Mouse (Mus musculus): ENCODE results near the gene Hist1h2bh.
"Not testable (repeated sequence)": the region's sequence is repeated elsewhere in the genome, so short reads cannot be mapped to it uniquely, and the experiment has no call there.

Hist1h2bh gene

DNA sequence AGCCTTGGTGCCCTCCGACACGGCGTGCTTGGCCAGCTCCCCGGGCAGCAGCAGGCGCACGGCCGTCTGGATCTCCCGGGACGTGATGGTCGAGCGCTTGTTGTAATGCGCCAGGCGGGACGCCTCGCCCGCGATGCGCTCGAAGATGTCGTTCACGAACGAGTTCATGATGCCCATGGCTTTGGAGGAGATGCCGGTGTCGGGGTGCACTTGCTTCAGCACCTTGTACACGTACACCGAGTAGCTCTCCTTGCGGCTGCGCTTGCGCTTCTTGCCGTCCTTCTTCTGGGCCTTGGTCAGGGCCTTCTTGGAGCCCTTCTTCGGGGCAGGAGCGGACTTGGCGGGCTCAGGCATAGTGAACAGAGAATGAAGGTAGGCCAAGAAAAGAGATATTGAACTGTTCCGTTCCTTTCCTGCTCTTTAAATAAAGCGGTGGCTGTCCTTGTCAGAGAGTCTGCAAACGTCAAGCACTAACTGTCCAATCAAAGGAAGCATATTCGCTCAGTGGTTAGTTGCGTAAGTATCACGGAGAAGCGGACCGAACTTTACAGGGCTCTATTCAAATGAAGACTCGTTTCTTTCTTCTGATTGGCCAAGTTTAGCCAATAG is at the start of gene Hist1h2bh:
Hist1h2bh (minus strand) TSS at position 394 of the 609 bp plus-strand sequence.
- DNase-seq (ENCODE audit: low spot score) = peak; percentile 92

DNA sequence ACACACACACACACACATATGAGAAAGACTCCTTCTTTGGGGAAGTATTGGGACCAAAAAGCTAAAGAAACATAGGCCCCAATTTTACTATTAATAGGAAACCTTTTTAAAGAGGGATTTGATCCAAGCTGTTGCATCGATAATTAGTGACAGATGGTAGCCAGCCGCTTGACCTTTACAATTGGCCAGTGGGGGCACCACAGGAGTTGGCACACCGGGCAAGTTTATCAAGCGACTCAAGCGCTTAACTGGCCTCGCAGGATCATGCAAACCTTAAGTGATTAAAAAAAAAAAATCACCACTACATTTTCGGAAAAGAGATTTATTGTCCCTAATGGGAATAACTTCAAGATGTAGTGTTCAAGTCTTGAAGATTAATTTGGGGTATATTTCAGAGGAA is 49.4 kb upstream of the Hist1h2bh start:
- no peak for DNase-seq (ENCODE audit: low spot score)

DNA sequence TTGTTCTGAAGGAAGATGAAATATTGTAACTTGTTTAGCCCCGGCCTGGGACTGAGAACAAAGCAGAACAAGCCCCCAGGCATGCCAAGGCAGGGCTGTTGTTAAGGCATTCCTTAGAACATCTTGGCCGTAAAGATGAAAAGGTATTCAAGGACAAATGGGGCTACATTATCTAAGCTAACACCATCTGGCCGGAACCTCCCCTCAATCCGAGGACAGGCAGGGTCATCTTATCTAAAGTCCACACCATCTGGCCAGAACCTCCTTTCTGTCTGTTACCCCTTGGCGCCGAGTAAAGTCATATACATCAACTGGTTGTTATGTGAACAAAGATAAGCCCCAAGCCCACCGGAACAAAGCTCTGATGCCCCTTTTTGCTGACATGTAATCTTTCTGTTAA is 48.7 kb upstream of the Hist1h2bh start:
- DNase-seq (ENCODE audit: low spot score) = not testable (repeated sequence)

DNA sequence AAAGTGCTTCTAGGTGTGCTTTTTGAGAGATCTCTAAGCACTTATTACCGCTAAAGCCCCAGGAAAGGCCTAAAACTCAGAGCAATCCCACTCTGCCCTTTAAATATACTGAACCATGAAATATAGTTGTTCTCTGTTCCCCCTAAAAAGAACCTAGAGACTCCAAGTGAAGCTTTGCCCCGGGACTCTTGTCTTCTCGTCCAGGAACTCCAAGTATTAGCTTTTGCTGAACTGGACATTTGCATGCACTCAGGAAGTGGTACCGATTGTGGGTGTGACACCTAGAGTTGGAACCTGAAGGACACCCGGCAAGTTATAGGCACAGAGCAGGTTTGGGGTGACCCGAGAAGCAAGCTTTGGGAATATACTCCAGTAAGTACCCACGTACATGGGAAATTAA is 48.0 kb upstream of the Hist1h2bh start:
- DNase-seq (ENCODE audit: low spot score) = no peak

DNA sequence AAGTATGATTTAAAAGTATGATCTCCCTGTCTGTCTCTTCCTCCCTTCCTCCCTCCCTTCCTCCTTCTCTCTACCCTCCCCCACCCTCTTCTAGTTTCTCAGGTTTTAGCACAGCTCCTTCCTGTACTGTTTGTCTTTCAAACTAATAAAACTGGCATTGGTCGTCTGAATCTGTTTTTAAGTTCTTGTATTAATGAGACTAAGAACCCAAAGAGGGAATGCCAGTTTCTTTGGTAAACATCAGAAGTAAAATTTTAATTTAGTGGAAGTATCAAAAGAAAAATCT is 43.7 kb upstream of the Hist1h2bh start:
- DNase-seq (ENCODE audit: low spot score) = no peak

DNA sequence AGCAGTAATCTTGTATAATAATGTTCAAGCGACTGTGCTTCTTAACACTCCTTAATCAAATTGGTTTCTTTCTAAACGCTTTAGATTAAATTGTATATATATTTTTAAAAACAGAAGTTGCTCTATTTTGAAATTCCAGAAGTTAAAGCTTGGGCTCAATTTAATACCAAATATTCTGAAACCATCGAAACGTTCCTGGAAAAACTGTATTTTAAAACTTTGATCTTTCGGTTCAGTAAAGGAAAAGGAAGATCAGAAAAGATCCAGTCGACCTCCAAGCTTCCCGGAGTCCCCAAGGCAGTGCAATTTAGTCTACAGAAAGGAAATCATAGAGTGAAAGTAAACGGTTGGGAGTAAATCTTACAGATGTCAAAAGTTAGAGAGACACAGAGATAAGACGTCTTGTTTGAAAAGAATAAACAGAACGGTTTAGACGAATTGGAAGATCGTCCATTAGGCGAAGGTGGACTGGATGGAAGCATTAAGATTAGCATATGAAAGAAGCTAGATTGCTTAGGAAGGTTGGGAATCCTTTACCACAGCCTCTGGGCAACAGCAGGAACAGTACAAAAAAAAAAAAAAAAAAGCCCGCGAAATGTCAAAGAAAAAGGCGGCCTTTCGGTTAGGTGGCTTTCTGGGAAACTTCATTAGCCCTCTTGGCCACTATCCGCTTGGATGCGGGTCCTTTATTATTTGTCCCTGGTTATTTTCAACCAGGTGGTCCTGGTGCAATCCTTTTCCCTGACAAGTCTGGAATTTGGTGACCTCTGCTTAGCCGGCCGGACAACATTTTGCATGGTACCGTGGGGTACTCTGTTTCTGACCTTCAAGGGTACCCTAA is 43.1 kb upstream of the Hist1h2bh start:
- DNase-seq (ENCODE audit: low spot score) = no peak

DNA sequence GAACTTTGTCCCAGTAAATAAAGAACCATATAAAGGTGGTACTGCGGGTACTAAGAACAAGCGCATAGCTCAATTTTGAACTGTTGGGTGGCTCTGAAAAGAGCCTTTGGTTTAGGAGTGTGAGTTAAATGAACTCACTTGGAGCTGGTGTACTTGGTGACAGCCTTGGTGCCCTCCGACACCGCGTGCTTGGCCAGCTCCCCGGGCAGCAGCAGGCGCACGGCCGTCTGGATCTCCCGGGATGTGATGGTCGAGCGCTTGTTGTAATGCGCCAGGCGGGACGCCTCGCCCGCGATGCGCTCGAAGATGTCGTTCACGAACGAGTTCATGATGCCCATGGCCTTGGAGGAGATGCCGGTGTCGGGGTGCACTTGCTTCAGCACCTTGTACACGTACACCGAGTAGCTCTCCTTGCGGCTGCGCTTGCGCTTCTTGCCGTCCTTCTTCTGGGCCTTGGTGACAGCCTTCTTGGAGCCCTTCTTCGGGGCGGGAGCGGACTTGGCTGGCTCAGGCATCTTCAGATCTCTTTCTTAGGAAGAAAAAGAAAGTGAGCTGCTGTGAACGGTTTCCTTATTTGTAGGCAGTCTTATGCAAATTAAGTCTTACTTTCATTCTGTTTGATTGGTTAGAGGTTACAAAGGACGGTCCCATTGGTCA is 42.4 kb upstream of the Hist1h2bh start:
- peak; percentile 93 for DNase-seq (ENCODE audit: low spot score)

DNA sequence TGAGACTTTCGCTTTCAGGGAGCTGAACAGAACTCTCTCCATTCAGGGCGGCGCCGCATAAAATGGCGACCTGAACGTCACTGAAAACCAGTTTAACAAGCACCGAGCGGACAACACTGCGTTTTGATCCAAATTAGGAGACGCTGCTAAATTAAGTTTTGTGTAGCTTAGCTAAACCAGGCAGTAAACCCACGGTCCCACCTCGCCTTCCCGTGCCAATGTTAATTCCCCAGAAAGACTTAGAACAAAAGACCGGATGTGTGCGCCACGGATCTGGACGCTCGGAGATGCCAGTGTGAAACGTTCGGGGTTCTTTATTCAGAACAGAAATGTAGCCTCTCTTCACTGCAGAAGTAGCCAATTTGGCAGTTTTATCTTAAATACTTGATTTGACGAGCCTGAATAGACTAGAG is 41.8 kb upstream of the Hist1h2bh start:
- peak; percentile 79 for DNase-seq (ENCODE audit: low spot score)

DNA sequence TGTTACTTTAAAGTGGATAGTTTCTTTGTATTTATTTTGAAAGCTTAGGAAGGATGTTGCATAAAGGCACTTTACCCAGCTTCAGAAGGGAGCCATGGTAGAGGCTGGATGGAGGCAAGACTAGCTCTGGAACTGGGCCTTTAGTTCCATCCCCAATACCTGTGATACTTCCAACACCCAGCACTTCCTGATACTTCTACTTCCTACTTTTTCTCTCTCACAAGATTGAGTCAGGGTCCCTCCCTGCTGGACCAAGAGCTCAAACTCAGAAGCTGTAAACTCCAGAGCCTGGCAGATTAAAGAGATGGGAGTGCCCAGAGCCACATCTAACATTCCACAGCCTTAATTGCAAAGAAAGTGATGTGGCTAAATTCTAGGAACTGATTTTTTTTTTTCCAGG is 41.1 kb upstream of the Hist1h2bh start:
- DNase-seq (ENCODE audit: low spot score) = no peak

DNA sequence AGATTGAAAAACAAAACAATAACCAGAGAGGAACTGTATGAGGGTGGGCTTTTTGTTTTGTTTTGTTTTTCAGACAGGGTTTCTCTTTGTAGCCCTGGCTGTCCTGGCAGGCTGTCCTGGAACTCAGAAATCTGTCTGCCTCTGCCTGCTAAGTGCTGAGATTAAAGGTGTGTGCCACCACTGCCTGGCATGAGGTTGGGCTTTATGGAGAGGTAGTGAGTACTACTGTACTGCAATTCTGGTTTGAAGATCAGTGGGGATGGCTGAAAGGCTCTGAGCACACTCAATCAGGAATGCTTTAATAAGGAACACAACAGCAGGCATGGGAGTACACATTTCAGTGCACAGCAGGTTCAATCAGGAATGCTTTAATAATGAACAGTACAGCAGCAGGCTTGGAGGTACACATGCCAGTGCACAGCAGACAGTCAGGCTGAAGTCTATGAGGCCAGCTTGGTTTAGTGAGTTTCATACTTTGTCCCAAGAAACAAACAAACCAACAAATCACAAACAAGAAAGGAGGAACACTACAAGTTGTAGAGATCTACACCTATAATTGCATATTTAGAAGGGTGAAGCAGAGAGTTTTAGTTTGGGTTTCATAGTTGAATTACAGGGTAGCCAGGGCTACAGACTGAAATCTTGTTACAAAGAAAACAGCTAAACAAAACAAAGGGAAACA is 40.3 kb upstream of the Hist1h2bh start:
- no peak for DNase-seq (ENCODE audit: low spot score)

DNA sequence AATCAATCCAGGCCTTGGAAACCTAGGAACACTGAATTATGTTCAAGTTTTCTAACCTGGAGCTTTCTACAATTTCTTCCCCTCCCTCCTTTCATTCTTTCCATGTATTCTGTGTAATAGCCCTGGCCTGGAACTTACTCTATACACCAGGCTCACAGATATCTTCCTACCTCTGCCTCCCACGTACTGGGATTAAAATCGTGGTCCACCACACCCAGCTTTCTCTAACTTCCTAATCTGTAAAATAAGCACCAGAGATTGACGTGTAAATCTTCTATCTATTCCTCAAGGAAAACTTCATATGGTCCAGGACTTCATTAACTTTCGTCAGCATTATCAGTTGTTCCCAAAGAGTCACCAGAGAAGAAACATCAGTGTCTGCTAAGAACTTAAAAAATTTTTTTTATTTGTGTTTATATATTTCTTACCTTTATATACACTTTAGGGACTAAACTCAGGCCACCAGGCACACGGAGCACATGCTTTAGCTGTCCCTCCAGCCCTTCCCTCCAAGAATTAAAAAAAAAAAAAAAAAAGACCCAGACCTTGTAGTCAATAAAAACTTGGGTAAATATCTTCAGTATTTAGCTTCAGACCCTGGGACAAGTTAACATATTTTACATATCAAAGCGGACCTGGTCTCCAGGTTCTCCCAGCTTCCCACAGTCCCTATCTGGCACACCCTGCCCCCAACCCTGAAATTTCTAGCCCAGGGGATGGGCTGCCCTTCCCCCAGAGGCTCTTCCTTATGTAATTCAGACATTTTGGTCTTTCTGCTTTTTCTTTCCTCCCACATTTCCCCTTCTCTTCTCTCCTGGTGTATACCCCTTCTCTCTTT is 39.2 kb upstream of the Hist1h2bh start:
- DNase-seq (ENCODE audit: low spot score) = no peak

DNA sequence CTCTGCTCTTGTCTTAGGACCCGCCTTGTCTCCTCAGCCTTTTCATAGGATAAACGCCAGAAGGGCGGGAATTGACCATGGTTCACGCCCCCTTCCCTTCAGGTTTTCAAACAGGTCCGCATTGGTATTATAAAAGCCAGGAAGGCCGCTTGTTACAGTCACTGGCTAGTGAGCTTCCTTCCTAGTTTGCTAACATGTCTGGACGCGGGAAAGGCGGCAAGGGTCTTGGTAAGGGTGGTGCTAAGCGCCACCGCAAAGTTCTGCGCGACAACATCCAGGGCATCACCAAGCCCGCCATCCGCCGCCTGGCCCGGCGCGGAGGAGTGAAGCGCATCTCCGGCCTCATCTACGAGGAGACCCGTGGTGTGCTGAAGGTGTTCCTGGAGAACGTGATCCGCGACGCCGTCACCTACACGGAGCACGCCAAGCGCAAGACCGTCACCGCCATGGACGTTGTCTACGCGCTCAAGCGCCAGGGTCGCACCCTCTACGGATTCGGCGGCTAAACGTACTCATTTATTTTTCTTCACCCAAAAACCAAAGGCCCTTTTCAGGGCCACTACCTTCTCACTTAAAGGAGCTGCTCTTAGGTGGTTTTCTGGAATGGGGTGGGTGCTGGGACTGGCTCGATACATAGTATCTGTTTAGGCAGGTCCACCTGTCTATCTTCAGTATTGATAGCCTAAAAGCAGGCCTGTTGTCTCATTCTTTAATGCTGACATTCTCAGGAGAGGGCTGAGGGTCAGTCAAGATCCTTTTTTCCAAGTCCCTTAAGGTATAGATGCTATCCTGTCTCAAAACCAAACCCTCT is 38.4 kb upstream of the Hist1h2bh start, which contains the start of gene Hist1h4d:
Hist1h4d (plus strand) TSS at position 191 of the 811 bp plus-strand sequence.
- DNase-seq (ENCODE audit: low spot score) = peak; percentile 99

DNA sequence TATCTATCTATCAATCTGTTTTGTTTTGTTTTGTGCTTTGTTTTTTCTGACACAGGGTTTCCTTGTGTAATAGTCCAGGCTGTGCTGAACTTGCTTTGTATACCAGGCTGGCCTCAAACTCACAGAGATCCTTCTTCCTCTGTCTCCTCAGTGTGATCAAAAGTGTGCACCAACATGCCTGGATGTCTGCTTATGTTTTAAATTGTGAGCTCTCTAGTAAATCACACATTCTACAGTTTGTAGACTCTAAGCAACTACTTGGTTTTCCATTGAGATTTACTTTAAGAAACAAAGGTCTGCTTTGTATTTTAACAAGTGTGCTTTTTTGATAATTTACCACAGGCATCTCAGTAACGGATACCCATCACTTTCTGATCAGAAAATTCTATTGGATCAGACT is 34.6 kb upstream of the Hist1h2bh start:
- no peak for DNase-seq (ENCODE audit: low spot score)

DNA sequence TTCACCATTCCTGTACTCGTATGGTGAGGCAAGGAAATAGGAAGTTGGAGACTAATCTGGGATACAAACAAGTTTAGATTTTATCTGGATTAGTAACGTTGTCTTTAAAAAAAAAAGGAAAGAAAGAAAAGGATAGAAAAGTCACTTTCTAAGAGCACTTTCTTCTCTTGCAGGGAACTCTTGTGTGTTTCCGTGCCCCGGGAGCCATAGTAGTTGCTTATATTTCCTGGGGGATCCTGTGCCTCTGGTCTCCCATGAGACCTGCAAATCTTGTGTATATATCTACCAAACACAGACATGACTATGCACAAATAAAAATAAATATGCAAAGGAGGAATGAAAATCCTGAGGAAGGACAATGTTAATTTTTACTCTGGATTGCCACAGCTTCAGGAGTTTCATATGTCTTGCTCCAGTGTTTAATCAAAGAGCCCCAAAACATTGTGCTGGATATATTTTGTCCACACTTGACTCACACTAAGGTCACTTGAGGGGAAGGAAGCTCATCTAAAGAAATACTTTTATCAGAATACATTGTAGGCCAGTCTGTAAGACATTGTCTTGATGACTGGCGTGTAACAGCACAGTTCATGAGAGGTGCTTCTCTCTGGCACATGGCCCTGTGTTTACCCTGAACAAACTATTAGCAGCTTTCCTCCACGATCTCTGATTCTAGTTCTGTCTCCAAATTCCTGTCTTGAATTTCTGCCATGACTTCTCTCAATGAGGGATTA is 33.9 kb upstream of the Hist1h2bh start:
- DNase-seq (ENCODE audit: low spot score) = no peak

DNA sequence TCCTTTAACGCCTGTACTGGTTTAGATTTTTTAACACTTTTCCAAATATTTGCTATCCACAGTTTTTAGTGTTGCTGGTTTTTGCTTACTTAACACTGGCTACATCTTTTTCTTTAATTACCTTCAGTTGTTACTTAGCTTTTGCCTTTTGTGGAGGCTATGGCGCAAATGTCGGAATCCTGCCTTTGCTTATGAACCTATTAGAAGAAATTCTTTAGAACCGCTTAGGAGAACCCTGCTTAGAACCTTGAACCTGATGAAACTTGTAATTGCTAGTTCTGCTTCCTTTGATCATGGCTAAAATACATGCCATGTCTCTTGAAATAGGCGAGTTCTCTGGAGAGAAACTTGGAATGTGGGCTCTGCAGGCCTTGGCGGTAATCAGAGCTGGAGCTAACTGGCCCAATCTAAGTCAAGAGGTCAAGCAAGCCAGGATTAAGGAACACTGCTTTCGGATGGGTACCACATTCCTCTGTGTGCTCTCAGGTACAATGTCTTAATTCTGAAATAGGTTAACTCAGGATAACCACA is 33.2 kb upstream of the Hist1h2bh start:
- DNase-seq (ENCODE audit: low spot score) = peak; percentile 68

DNA sequence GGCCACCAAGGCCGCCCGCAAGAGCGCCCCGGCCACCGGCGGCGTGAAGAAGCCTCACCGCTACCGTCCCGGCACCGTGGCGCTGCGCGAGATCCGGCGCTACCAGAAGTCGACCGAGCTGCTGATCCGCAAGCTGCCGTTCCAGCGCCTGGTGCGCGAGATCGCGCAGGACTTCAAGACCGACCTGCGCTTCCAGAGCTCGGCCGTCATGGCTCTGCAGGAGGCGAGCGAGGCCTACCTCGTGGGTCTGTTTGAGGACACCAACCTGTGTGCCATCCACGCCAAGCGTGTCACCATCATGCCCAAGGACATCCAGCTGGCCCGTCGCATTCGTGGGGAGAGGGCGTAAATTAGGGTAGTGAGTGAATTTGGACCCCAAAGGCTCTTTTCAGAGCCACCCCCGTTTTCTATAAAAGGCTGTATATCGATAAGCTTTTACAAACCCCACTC is 32.7 kb upstream of the Hist1h2bh start:
- peak; percentile 33 for DNase-seq (ENCODE audit: low spot score)

DNA sequence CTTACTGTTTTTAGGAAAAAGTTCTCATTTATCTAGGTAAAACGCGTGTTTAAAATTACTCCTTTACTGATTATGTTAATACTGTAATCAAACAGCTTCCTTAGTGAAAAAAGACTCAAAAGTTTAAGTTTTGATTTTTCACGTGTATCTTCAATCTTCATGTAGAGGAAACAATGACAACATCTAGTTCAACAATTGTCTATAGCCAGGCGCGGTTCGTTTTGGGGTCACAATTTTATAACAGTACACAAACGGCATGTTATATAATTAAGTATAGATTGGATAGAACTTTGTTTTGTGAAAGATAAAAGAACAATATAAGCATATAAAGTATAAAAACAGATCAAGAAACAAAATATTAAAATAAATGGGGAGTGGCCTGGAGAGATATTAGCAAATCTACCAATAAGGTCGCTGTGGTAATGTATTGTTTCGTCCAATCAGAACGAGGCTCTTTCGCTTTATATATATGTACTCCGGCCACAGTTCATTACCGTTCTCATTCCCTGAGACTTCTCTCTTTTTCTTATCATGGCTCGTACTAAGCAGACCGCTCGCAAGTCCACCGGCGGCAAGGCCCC is 32.2 kb upstream of the Hist1h2bh start, which contains the start of gene Hist1h3d:
Hist1h3d (plus strand) TSS at position 493 of the 581 bp plus-strand sequence.
- peak; percentile 89 for DNase-seq (ENCODE audit: low spot score)

DNA sequence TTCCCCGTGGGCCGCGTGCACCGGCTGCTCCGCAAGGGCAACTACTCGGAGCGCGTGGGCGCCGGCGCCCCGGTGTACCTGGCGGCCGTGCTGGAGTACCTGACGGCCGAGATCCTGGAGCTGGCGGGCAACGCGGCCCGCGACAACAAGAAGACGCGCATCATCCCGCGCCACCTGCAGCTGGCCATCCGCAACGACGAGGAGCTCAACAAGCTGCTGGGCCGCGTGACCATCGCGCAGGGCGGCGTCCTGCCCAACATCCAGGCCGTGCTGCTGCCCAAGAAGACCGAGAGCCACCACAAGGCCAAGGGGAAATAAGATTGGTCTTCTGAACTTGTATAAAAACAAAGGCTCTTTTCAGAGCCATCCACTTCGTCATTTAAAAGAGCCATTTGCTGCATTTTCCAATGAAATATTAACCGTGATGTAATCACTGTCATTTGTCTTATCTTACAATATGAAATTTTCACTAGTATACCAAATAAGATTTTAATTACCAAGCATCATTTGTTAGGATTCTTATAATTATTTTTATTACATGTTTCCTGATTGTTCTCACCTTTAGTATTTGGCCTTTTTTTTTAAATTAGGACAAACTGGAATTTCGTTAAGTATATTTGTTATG is 31.5 kb upstream of the Hist1h2bh start:
- DNase-seq (ENCODE audit: low spot score) = not testable (repeated sequence)
